Mouse (Mus musculus): Measurements from ENCODE around the gene Ces4a.
"Not testable (repeated sequence)": the region's sequence is repeated elsewhere in the genome, so short reads cannot be mapped to it uniquely, and the experiment has no call there.

Gene Ces4a

DNA sequence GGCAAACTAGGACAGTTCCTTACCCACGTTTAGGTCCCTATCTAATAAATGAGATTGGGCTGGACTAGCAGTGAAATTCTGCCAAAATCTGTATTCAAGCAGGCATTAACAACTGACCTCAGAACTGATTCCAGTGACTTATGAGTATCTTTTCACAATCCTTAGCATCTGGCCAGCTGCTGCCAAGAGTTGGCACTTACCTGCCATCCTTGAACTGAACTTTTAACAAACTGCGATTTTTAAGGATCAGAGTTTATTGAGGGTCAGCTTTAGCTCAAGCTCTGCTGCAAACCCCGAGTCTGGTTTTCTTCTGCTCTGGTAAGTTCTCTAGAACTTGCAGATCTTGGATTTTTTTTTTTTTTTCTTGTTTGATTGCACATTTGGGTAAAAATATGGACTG lies 38.0 kb downstream of the Ces4a start:
- in situ Hi-C loops (cut with MboI, MseI): no loop called here

DNA sequence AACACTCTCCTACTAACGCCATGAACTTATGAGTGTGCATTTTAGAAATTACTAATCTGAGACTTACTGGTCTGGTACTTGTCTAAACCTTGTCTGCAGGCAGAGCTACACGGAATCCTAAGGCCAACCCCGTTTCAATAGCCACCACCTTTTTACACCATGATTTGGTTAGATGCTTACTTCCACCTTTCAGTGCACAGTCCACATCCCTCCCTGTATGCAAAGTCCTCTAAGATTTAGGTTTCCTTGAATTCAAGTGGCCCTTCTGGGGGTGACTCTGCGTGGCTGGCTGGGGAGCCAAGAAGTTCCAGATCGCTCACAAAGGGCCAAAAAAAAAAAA lies 38.4 kb downstream of the Ces4a start:
- in situ Hi-C loops (cut with MboI, MseI): loop anchor here (5.0 kb wide), 1 partner anchor 57 kb away; the partner anchor contains the start of gene D230025D16Rik

DNA sequence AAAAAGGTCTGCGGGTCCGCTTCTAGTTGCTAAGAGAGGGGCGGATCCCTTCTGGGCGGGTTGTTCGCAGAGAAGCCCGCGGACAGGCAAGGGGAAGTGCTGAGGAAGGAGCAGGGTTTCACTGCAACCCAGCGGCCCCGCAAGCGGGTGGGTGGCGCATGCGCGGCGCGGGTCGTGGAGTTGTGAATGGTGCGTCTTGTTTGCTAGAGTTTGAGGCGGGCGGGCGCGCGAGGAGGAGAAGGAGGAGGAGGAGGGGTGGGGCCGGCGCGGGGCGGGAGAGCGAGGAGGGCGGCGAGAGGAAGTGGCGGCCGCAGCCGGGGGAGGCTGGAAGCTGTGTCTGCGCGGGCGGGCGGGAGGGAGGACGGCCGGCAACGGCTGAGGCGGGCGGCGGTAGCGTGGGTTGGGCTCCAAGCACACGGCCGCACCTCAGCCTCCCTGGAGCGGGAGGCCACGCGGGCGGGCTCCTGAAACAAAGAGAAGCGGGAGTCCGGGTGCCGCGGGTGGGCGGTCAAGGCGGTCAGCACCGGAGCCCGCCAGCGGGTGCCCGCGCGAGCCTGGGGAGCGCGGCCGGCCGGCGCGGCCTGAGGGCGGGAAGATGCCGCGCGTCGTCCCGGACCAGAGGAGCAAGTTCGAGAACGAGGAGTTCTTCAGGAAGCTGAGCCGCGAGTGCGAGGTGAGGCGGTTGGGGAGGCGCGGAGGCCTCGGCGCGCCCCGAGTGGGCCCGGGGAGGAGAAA lies 38.9 kb downstream of the Ces4a start, which contains the start of gene Cbfb:
Gene Cbfb, plus strand, starts transcription at position 294 of the 735 bp plus-strand sequence.
- in situ Hi-C loops (cut with MboI, MseI): loop anchor here (5.0 kb wide), 1 partner anchor 57 kb away; the partner anchor contains the start of gene D230025D16Rik

DNA sequence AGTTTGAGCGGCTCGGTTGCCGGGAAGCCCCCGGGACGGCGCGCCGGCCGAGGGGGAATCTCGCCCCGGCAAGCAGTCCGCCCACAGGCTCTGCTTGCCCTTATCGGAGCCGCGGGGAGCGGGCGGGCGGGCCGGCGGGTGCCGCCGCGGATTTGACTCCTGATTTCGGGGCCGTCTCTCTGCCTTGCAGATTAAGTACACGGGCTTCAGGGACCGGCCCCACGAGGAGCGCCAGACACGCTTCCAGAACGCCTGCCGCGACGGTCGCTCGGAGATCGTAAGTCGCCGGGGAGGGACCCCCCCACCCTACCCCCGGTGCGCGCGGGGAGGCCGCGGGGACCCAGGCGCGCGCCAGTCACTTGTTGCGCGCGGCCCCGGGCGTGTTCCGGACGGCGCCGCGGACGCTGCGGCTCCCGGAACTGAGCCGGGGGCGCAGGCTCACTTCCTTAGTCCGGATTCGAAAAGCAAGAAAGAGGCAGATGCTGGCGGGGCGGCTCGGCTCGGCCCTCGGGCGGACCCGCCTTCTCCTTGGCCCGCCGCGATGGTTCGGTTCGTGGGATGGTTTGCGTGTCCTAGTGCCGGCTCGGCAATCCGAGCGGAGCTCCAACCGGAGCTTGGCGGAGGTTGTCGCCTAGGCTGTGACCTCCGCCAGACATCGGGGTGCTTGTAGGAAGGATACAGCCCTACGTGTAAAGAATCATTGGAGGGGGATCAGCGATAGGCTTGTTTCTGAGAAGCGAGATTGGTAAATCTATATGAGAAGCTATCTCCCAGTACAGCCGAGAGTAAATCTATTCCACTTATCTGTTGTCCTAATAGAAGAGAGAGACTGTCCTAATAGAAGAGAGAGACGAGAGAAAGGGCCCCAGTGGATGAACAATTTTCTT lies 39.8 kb downstream of the Ces4a start:
- in situ Hi-C loops (cut with MboI, MseI): loop anchor here (5.0 kb wide), 1 partner anchor 56 kb away; the partner anchor contains the start of gene D230025D16Rik

DNA sequence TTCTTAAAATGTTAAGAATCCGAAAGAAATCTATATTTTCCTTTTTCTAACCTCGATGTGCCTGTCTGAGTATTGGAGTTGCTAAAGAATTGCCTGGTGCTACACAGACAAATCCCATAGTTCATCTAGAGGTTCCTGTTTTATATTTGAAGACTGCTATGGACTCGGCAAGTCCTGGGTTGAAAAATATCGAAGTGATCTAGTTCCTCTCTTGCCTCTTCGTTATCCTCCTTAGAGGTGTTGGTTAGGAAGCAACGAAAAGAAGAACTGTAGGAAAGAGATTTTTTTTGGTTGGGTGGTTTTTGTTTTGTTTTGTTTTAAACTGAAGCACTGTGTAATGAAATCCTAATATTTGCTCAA lies 40.4 kb downstream of the Ces4a start:
- in situ Hi-C loops (cut with MboI, MseI): loop anchor here (5.0 kb wide), 1 partner anchor 55 kb away; the partner anchor contains the start of gene D230025D16Rik

DNA sequence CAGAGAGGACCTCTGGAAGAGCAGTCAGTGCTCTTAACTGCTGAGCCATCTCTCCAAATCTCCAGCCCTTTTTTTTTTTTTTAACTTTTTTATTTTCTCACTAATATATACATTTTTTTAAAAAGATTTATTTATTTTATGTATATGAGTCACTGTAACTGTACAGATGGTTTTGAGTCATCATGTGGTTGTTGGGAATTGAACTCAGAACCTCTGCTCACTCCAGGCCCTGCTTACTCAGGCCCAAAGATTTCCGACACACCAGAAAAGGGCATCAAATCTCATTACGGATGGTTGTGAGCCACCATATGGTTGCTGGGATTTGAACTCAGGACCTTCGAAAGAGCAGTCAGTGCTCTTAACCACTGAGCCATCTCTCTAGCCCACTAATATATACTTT lies 43.7 kb downstream of the Ces4a start:
- in situ Hi-C loops (cut with MboI, MseI): not testable (repeated sequence)

DNA sequence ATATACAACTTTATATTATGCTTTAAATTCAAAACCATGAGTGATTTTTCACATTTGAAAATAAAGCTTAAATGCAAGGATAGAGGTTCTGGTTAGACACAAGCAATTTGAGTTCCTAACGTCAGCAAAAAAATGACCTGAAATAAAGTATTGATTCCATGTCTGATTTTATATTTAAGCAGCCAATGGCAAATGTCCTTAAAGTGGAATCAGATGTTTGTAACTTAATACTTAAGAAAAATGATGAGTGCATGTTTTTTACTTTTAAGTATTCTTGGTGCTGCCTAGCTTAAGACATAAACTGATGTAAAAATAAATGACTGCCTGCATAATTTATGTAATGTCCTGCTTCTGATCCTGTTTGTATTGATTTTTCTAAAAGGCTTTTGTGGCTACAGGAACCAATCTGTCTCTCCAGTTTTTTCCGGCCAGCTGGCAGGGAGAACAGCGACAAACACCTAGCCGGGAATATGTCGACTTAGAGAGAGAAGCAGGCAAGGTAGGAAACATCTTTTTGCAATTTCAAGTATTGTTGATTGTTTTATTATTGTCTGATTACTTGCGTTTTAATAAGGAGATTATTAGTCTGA lies 46.7 kb downstream of the Ces4a start:
- in situ Hi-C loops (cut with MboI, MseI): no loop called here

DNA sequence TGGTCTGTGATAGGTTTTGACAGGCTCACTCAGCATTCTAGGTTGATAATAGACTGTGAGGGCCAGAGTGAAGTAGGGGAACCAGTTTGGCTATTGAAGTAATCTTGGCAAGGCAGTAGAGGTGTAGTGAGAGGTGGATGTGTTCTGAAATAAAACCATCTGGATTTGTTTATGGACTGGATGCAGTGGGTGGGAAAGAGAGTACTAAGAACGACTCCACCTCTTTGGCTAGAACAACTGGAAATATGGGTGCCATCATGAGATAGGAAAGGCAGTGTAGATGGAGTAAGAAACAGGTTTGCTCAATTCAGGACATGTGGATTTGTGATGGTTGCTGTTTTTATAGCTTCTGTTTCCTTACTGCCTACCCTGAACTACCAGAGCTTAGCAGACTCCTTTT lies 50.6 kb downstream of the Ces4a start:
- in situ Hi-C loops (cut with MboI, MseI): no loop called here

DNA sequence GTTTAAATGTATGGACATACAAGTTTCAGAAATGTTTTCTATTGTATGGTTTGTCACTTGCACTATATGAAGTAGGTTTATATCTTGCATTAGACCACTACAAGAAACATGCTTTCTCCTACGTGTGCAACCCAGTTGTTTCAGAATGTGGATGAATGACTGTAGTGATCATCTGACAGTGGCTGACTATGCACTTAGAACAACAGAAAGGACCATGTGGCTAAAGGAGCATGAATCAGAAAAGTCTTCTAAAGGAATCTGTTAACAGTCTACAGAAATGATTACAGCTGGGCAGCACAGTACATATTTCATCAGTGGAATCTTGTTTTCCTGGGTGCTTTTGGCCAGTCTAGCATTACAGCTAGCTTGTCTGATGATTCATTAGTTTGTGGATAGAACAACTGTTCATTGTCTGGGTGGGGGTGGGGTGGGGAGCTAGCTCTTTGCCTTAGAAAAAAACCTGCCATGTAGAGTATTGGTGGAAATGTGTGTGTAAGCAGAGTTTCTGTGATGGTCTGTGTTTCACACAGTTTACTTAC lies 54.9 kb downstream of the Ces4a start:
- in situ Hi-C loops (cut with MboI, MseI): no loop called here

DNA sequence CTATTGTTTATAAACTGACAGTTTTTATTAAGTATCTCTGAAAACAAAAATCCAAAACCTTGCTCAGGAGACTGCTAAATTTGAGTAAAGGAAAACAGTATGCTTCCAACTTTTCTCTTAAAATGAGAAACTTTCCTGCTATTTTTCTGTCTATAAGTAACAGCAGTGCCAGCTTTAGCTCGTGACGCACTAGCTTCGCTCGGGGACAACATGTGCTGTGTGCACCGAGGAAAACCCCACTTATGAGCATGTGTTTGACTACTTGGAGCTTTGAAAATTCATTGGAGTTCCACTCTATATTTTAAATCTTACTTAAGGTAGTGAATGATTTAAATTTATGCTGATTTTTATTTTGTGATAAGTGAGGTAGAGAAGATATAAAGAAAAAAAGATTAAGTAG lies 60.6 kb downstream of the Ces4a start:
- in situ Hi-C loops (cut with MboI, MseI): no loop called here
